Mouse (Mus musculus) cerebellum, adult 2 months (tissue): ENCODE results near the gene C2cd2.

Source experiments
- CTCF ChIP-seq: fragments of 200-500 bp; IDR thresholded peaks from 2 replicates; pipeline ENCODE4 v1.5.1; 2011; ENCODE audit warnings: low read depth, mild to moderate bottlenecking, control low read depth, low read length, moderate library complexity, borderline replicate concordance; ENCODE audit not compliant: insufficient read depth
- POLR2A ChIP-seq: fragments of 200-500 bp; IDR thresholded peaks from 2 replicates; pipeline ENCODE4 v1.6.1; 2011; ENCODE audit warnings: low read length, control low read depth, borderline replicate concordance; ENCODE audit not compliant: insufficient read depth

DNA sequence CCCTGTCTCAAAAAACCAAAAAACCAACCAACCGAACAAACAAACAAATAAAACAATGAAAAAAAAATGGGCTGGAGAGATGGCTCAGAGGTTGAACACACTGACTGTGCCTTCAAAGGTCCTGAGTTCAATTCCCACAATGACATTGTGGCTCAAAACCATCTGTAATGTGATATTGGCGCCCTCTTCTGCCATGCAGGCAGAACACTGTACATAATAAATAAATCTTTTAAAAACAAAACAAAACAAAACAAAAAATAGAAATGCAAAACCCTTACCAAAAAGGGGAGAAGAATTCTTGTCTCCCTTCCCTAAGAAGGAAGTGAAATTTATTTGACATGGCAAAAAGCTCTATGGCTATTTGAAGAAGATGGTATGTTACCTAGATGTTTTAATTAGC is 29.1 kb upstream of the C2cd2 start:
- TF ChIP-seq CTCF, result no peak
- no peak for TF ChIP-seq POLR2A
